In the genomic region with DNA sequence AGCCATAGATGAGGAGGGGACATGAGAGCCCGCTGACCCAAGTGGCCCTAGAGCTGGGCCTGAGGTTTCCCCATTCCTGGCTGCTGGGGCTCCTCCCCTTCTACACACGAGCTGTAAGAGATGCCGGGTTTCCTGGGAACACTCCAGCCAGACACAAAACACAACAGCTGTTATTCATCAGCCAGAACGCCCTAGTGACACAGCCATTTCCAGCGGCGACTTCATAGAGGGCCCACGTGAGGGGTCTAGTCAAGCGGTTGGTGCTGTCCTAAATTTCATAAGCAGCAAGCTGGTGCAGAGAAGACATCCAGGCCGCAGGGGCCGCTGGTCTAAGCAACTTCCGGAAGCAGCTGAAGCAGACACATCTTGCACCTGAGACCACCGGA, we compare ENCODE assay signal across 8 mouse cellular contexts. TPM values are rescaled to one million over a fixed set of nuclear protein-coding genes. Genes with fewer than 3 reads are reported as not detected.
DNase-seq lines count a peak whose midpoint lies in the region; ATAC-seq lines count a peak whose summit lies in the region.

No protein-coding gene starts in this region.

- H3K27ac ChIP-seq in heart, embryonic 10.5 days, result peak overlapping the region; percentile 72
- no peak overlapping the region for H3K27ac ChIP-seq in heart, embryonic 12.5 days (ENCODE audit: poor library complexity, severe bottlenecking)
- H3K27ac ChIP-seq in embryonic facial prominence, embryonic 10.5 days (replicated peaks), result peak overlapping the region; percentile 79
- peak overlapping the region; percentile 90 for H3K27ac ChIP-seq in kidney, embryonic 15.5 days
- peak overlapping the region; percentile 39; the same call in 1 of the 2 replicates for H3K27ac ChIP-seq in midbrain, embryonic 13.5 days

- WGBS in heart, embryonic 10.5 days, result 52% methylated on average over 12 of the region's 12 CpGs
- WGBS in heart, embryonic 12.5 days, result 42% methylated on average over 12 of the region's 12 CpGs
- WGBS in embryonic facial prominence, embryonic 10.5 days, result 30% methylated on average over 12 of the region's 12 CpGs
- 15% methylated on average over 12 of the region's 12 CpGs for WGBS in kidney, embryonic 15.5 days
- WGBS in midbrain, embryonic 13.5 days, result 56% methylated on average over 12 of the region's 12 CpGs

- H3K9me3 ChIP-seq in heart, embryonic 10.5 days, result no peaks in the 10 kb centered on the region
- H3K9me3 ChIP-seq in heart, embryonic 12.5 days (replicated peaks), result no peaks in the 10 kb centered on the region
- no peaks in the 10 kb centered on the region for H3K9me3 ChIP-seq in embryonic facial prominence, embryonic 10.5 days
- H3K9me3 ChIP-seq in kidney, embryonic 15.5 days (replicated peaks), result no peaks in the 10 kb centered on the region
- H3K9me3 ChIP-seq in midbrain, embryonic 13.5 days, result no peaks in the 10 kb centered on the region

- no peak overlapping the region for H3K9ac ChIP-seq in heart, embryonic 12.5 days
- no peak overlapping the region for H3K9ac ChIP-seq in kidney, embryonic 15.5 days
- no peak overlapping the region for H3K9ac ChIP-seq in midbrain, embryonic 13.5 days (replicated peaks)

- no peak overlapping the region; the same call in none of the 2 replicates for H3K4me2 ChIP-seq in heart, embryonic 12.5 days
- peak overlapping the region; percentile 45 for H3K4me2 ChIP-seq in kidney, embryonic 15.5 days
- no peak overlapping the region; the same call in 1 of the 2 replicates for H3K4me2 ChIP-seq in midbrain, embryonic 13.5 days (replicated peaks)

- H3K36me3 ChIP-seq in heart, embryonic 10.5 days, result no peaks in the 10 kb centered on the region
- H3K36me3 ChIP-seq in heart, embryonic 12.5 days, result no peaks in the 10 kb centered on the region; the same call in 1 of the 2 replicates
- H3K36me3 ChIP-seq in embryonic facial prominence, embryonic 10.5 days (replicated peaks), result no peaks in the 10 kb centered on the region; the same call in none of the 2 replicates
- no peaks in the 10 kb centered on the region for H3K36me3 ChIP-seq in kidney, embryonic 15.5 days
- H3K36me3 ChIP-seq in midbrain, embryonic 13.5 days, result no peaks in the 10 kb centered on the region

- peaks cover 48% of the 10 kb centered on the region for H3K4me1 ChIP-seq in heart, embryonic 10.5 days
- H3K4me1 ChIP-seq in heart, embryonic 12.5 days (replicated peaks), result peaks cover 51% of the 10 kb centered on the region
- H3K4me1 ChIP-seq in embryonic facial prominence, embryonic 10.5 days, result peaks cover 47% of the 10 kb centered on the region
- peaks cover 65% of the 10 kb centered on the region for H3K4me1 ChIP-seq in kidney, embryonic 15.5 days
- peaks cover 36% of the 10 kb centered on the region for H3K4me1 ChIP-seq in midbrain, embryonic 13.5 days (replicated peaks)

- H3K27me3 ChIP-seq in heart, embryonic 10.5 days (ENCODE audit: insufficient read depth, poor library complexity, severe bottlenecking), result no peaks in the 10 kb centered on the region
- no peaks in the 10 kb centered on the region for H3K27me3 ChIP-seq in heart, embryonic 12.5 days (replicated peaks)
- peaks cover 14% of the 10 kb centered on the region for H3K27me3 ChIP-seq in embryonic facial prominence, embryonic 10.5 days (replicated peaks; ENCODE audit: low read depth, poor library complexity, severe bottlenecking)
- no peaks in the 10 kb centered on the region for H3K27me3 ChIP-seq in kidney, embryonic 15.5 days
- peaks cover 11% of the 10 kb centered on the region; the same call in 1 of the 2 replicates for H3K27me3 ChIP-seq in midbrain, embryonic 13.5 days

- DNase-seq in heart, embryonic 10.5 days (ENCODE audit: low spot score), result no peak
- peak; percentile 77 for DNase-seq in embryonic facial prominence, embryonic 10.5 days (ENCODE audit: low spot score)
- no peak for DNase-seq in layer of hippocampus, postnatal 14 days (ENCODE audit: low spot score in 2 of 2)
- DNase-seq in spleen, adult 12 weeks (ENCODE audit: low spot score), result no peak
- DNase-seq in cerebellum, postnatal 14 days, result no peak

- no peak overlapping the region for H3K4me3 ChIP-seq in heart, embryonic 10.5 days
- H3K4me3 ChIP-seq in heart, embryonic 12.5 days, result no peak overlapping the region
- peak overlapping the region; percentile 19; the same call in 1 of the 2 replicates for H3K4me3 ChIP-seq in embryonic facial prominence, embryonic 10.5 days
- peak overlapping the region; percentile 12; the same call in 1 of the 2 replicates for H3K4me3 ChIP-seq in kidney, embryonic 15.5 days (replicated peaks)
- no peak overlapping the region for H3K4me3 ChIP-seq in midbrain, embryonic 13.5 days (replicated peaks)

- ATAC-seq in heart, embryonic 12.5 days (ENCODE audit: insufficient number of reproducible peaks, low FRiP score), result no peak
- peak; percentile 66 for ATAC-seq in kidney, embryonic 15.5 days (replicated peaks; ENCODE audit: low FRiP score)
- 0 out of 2 replicates have a peak, but pooled peaks have one; percentile 15 for ATAC-seq in midbrain, embryonic 13.5 days

RNA-seq across cellular contexts. Expression of a gene that starts 27.0 kb away (rescaled TPM):
- 114 TPM in 2 replicates for polyA plus RNA-seq in heart, embryonic 10.5 days (2016; fragmentation: Nextera tagmentation; extraction: Ambion mirVana)
- 124 and 130 TPM in 2 replicates for polyA plus RNA-seq in heart, embryonic 12.5 days (2016; fragmentation: Nextera tagmentation; extraction: Ambion mirVana)
- polyA plus RNA-seq in embryonic facial prominence, embryonic 10.5 days (2016; fragmentation: Nextera tagmentation; extraction: Ambion mirVana), result 107 and 110 TPM in 2 replicates
- 129 and 142 TPM in 2 replicates for polyA plus RNA-seq in kidney, embryonic 15.5 days (2015; fragmentation: Nextera tagmentation; extraction: Ambion mirVana)
- 60.4 and 80.5 TPM in 2 replicates for polyA plus RNA-seq in midbrain, embryonic 13.5 days (2015; fragmentation: Nextera tagmentation; extraction: Ambion mirVana)
- 10 to 100 TPM; 81.9 to 82.1 TPM for total RNA-seq in layer of hippocampus, postnatal 14 days (2021)

Comparison
In these comparisons a context has a peak if more than half of its experiments do, and no peak if none do; other contexts are left out.
1. H3K4me3 ChIP-seq: peak in embryonic facial prominence, embryonic 10.5 days (single experiment) and kidney, embryonic 15.5 days (single experiment); none in heart, embryonic 10.5 days (single experiment), heart, embryonic 12.5 days (single experiment) and midbrain, embryonic 13.5 days (single experiment).